Mouse (Mus musculus): Measurements from ENCODE around the gene Gm11568. TPM values are rescaled to one million over a fixed set of nuclear protein-coding genes. Genes with fewer than 3 reads are reported as not detected.
"Not testable (repeated sequence)": the region's sequence is repeated elsewhere in the genome, so short reads cannot be mapped to it uniquely, and the experiment has no call there.

Gm11568 gene
- not detected in 2 replicates for polyA plus RNA-seq (2012; rRNA removed)

GRCm38 (mm10) chr11:99857617-99858016 is at the start of gene Gm11568:
Gene Gm11568 (plus strand): TSS chr11:99857917.
- H3K36me3 ChIP-seq (ENCODE audit: control insufficient read depth, insufficient read depth, low read length), result no peaks in the 10 kb centered on the region
- no peaks in the 10 kb centered on the region for H3K27me3 ChIP-seq (ENCODE audit: control insufficient read depth, insufficient read depth, low read length)
- H3K4me3 ChIP-seq (ENCODE audit: low read depth, low read length), result no peak within 1 kb of the TSS
- no peaks in the 10 kb centered on the region for H3K4me1 ChIP-seq (ENCODE audit: control insufficient read depth, insufficient read depth, insufficient read length, low read length)
- TF ChIP-seq POLR2A (IDR thresholded peaks at IDR 0.05; ENCODE audit: low read depth, low read length) (no peak), CTCF (IDR thresholded peaks at IDR 0.05; ENCODE audit: extremely low read depth, insufficient read length, insufficient replicate concordance, low read depth, low read length) (no peak)
- 80% methylated on average over 2 of the region's 2 CpGs for WGBS
- no peak within 1 kb of the TSS for H3K27ac ChIP-seq (ENCODE audit: insufficient read depth, low read depth, low read length)

DNA sequence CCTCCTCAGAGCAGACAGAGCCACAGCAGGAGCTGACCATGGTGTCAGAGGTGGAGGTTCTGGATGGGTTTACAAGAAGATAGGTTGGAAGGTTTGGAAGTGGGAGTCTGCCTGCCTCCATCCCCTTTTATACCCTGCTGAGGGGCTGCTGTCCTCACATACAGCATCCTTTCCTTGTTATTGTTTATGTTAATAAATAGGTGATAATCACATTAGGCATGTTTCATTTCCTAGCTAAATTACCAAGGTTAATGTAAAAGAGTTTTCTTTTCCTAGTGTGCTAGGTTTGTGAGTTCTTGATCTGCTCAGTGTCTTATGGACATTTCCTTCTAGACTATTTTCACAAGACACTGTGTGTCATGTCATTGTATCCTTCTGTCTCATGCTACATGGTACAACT is 47.9 kb upstream of the Gm11568 start, which contains the start of gene Krtap4-13:
Gene Krtap4-13 (minus strand): TSS at position 101 of the 400 bp plus-strand sequence.
- H3K36me3 ChIP-seq (ENCODE audit: control insufficient read depth, insufficient read depth, low read length); H3K4me3 ChIP-seq (ENCODE audit: low read depth, low read length); H3K27ac ChIP-seq (ENCODE audit: insufficient read depth, low read depth, low read length): not testable (repeated sequence)

GRCm38 (mm10) chr11:99815566-99815965 is 42.2 kb upstream of the Gm11568 start, which contains the start of gene Gm11564:
Gene Gm11564 (minus strand): TSS chr11:99815666.
- H3K36me3 ChIP-seq (ENCODE audit: control insufficient read depth, insufficient read depth, low read length); H3K27ac ChIP-seq (ENCODE audit: insufficient read depth, low read depth, low read length); H3K27me3 ChIP-seq (ENCODE audit: control insufficient read depth, insufficient read depth, low read length); H3K4me3 ChIP-seq (ENCODE audit: low read depth, low read length); H3K4me1 ChIP-seq (ENCODE audit: control insufficient read depth, insufficient read depth, insufficient read length, low read length): not testable (repeated sequence)
- 78% methylated on average over 2 of the region's 2 CpGs for WGBS

More for the DNA sequence above, 47.9 kb upstream of the Gm11568 start, which contains the start of gene Krtap4-13:
- not testable (repeated sequence) for H3K27me3 ChIP-seq (ENCODE audit: control insufficient read depth, insufficient read depth, low read length); H3K4me1 ChIP-seq (ENCODE audit: control insufficient read depth, insufficient read depth, insufficient read length, low read length)

GRCm38 (mm10) chr11:99837966-99838365 is 19.8 kb upstream of the Gm11568 start, which contains the start of gene 2300003K06Rik:
Gene 2300003K06Rik (minus strand): TSS chr11:99838066.
- Histone ChIP-seq H3K4me3 (ENCODE audit: low read depth, low read length) (no peak within 1 kb of the TSS), H3K4me1 (ENCODE audit: control insufficient read depth, insufficient read depth, insufficient read length, low read length) (no peaks in the 10 kb centered on the region), H3K27ac (ENCODE audit: insufficient read depth, low read depth, low read length) (no peak within 1 kb of the TSS), H3K36me3 (ENCODE audit: control insufficient read depth, insufficient read depth, low read length) (no peaks in the 10 kb centered on the region), H3K27me3 (ENCODE audit: control insufficient read depth, insufficient read depth, low read length) (no peaks in the 10 kb centered on the region)
- WGBS, result 50% methylated on average over 1 of the region's 1 CpGs
- no peak for TF ChIP-seq CTCF (IDR thresholded peaks at IDR 0.05; ENCODE audit: extremely low read depth, insufficient read length, insufficient replicate concordance, low read depth, low read length)
- TF ChIP-seq POLR2A (IDR thresholded peaks at IDR 0.05; ENCODE audit: low read depth, low read length), result no peak

GRCm38 (mm10) chr11:99842185-99842584 is 15.5 kb upstream of the Gm11568 start:
- WGBS, result 74% methylated on average over 1 of the region's 1 CpGs
- Histone ChIP-seq H3K4me1 (ENCODE audit: control insufficient read depth, insufficient read depth, insufficient read length, low read length) (no peaks in the 10 kb centered on the region), H3K27ac (ENCODE audit: insufficient read depth, low read depth, low read length) (no peak overlapping the region), H3K27me3 (ENCODE audit: control insufficient read depth, insufficient read depth, low read length) (no peaks in the 10 kb centered on the region), H3K4me3 (ENCODE audit: low read depth, low read length) (no peak overlapping the region), H3K36me3 (ENCODE audit: control insufficient read depth, insufficient read depth, low read length) (no peaks in the 10 kb centered on the region)
- TF ChIP-seq POLR2A (IDR thresholded peaks at IDR 0.05; ENCODE audit: low read depth, low read length) (no peak), CTCF (IDR thresholded peaks at IDR 0.05; ENCODE audit: extremely low read depth, insufficient read length, insufficient replicate concordance, low read depth, low read length) (no peak)

- Histone ChIP-seq H3K27me3 (ENCODE audit: control insufficient read depth, insufficient read depth, low read length) (no peaks in the 10 kb centered on the region), H3K4me1 (ENCODE audit: control insufficient read depth, insufficient read depth, insufficient read length, low read length) (no peaks in the 10 kb centered on the region), H3K27ac (ENCODE audit: insufficient read depth, low read depth, low read length) (no peak overlapping the region), H3K36me3 (ENCODE audit: control insufficient read depth, insufficient read depth, low read length) (no peaks in the 10 kb centered on the region), H3K4me3 (ENCODE audit: low read depth, low read length) (no peak overlapping the region)
- no peak for TF ChIP-seq POLR2A (IDR thresholded peaks at IDR 0.05; ENCODE audit: low read depth, low read length)
- TF ChIP-seq CTCF (IDR thresholded peaks at IDR 0.05; ENCODE audit: extremely low read depth, insufficient read length, insufficient replicate concordance, low read depth, low read length), result no peak
- WGBS, result 82% methylated on average over 2 of the region's 2 CpGs
Measured at GRCm38 (mm10) chr11:99846746-99847145, 11.0 kb upstream of the Gm11568 start.

- no peaks in the 10 kb centered on the region for H3K27me3 ChIP-seq (ENCODE audit: control insufficient read depth, insufficient read depth, low read length)
- no peak within 1 kb of the TSS for H3K4me3 ChIP-seq (ENCODE audit: low read depth, low read length)
- no peaks in the 10 kb centered on the region for H3K4me1 ChIP-seq (ENCODE audit: control insufficient read depth, insufficient read depth, insufficient read length, low read length)
- H3K36me3 ChIP-seq (ENCODE audit: control insufficient read depth, insufficient read depth, low read length), result no peaks in the 10 kb centered on the region
- TF ChIP-seq POLR2A (IDR thresholded peaks at IDR 0.05; ENCODE audit: low read depth, low read length), result no peak
- no peak for TF ChIP-seq CTCF (IDR thresholded peaks at IDR 0.05; ENCODE audit: extremely low read depth, insufficient read length, insufficient replicate concordance, low read depth, low read length)
- H3K27ac ChIP-seq (ENCODE audit: insufficient read depth, low read depth, low read length), result no peak within 1 kb of the TSS
Measured at GRCm38 (mm10) chr11:99851508-99851907, 6.2 kb upstream of the Gm11568 start, which contains the start of gene Krtap4-16. Gene Krtap4-16 (minus strand): TSS chr11:99851608.

DNA sequence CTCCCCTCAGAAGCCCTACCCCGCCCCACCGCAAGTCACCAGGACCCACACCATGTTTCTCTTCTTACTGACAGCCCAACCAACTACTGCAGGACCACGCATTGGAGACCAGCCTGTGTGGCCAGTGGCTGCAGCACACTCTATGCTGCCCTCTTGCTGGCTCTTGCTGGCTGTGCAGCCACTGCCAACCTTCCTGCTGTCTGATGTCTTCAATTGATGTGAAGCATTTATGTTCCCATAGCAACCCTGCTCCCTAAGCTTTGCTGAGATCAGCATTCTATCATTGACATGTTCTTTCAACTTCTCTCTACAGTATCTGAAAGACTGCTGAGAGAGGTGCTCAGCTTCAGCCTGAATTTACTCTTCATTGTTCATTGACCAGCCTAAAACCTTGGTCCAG is 3.6 kb upstream of the Gm11568 start:
- Histone ChIP-seq H3K4me1 (ENCODE audit: control insufficient read depth, insufficient read depth, insufficient read length, low read length) (no peaks in the 10 kb centered on the region), H3K4me3 (ENCODE audit: low read depth, low read length) (no peak overlapping the region), H3K36me3 (ENCODE audit: control insufficient read depth, insufficient read depth, low read length) (no peaks in the 10 kb centered on the region), H3K27me3 (ENCODE audit: control insufficient read depth, insufficient read depth, low read length) (no peaks in the 10 kb centered on the region), H3K27ac (ENCODE audit: insufficient read depth, low read depth, low read length) (no peak overlapping the region)
- 65% methylated on average over 3 of the region's 3 CpGs for WGBS
- TF ChIP-seq CTCF (IDR thresholded peaks at IDR 0.05; ENCODE audit: extremely low read depth, insufficient read length, insufficient replicate concordance, low read depth, low read length) (no peak), POLR2A (IDR thresholded peaks at IDR 0.05; ENCODE audit: low read depth, low read length) (no peak)

All from small intestine, adult 2 months (tissue).